Mouse (Mus musculus): ENCODE results near the gene 2310039H08Rik. TPM values are rescaled to one million over a fixed set of nuclear protein-coding genes. Genes with fewer than 3 reads are reported as not detected.

Gene 2310039H08Rik
- polyA plus RNA-seq (2017; shearing (Covaris generic)), result 30.9 TPM

GRCm38 (mm10) chr17:46772404-46773277, at the start of gene 2310039H08Rik:
Gene 2310039H08Rik (plus strand): TSS chr17:46772635.

GRCm38 (mm10) chr17:46728904-46729318, 43.5 kb upstream of the 2310039H08Rik start, which contains the start of gene Gnmt:
Gene Gnmt (minus strand): TSS chr17:46729168.

GRCm38 (mm10) chr17:46751794-46752556, 20.5 kb upstream of the 2310039H08Rik start, which contains the start of gene Cnpy3:
Gene Cnpy3 (minus strand): TSS chr17:46752214.

GRCm38 (mm10) chr17:46763544-46763943, 8.9 kb upstream of the 2310039H08Rik start, which contains the start of gene Ptcra:
Gene Ptcra (minus strand): TSS chr17:46763712.

GRCm38 (mm10) chr17:46782341-46783221, 10.1 kb downstream of the 2310039H08Rik start, which contains the start of gene Rpl7l1:
Gene Rpl7l1 (minus strand): TSS chr17:46782672.

Other genes starting within 250 kb of the 2310039H08Rik start
- gene Cul9, start 226.2 kb upstream of the 2310039H08Rik start, polyA plus RNA-seq (2017; shearing (Covaris generic)), result 9.2 TPM
- 4.5 TPM for gene Srf, start 216.5 kb upstream of the 2310039H08Rik start, polyA plus RNA-seq (2017; shearing (Covaris generic))
- gene Ptk7, start 143.1 kb upstream of the 2310039H08Rik start, polyA plus RNA-seq (2017; shearing (Covaris generic)), result not detected
- 27.1 TPM for gene Klc4, start 126.6 kb upstream of the 2310039H08Rik start, polyA plus RNA-seq (2017; shearing (Covaris generic))
- 62.4 TPM for gene Mrpl2, start 126.4 kb upstream of the 2310039H08Rik start, polyA plus RNA-seq (2017; shearing (Covaris generic))
- gene Cul7, start 122.3 kb upstream of the 2310039H08Rik start, polyA plus RNA-seq (2017; shearing (Covaris generic)), result 12.7 TPM
- gene Rrp36, start 98.3 kb upstream of the 2310039H08Rik start, polyA plus RNA-seq (2017; shearing (Covaris generic)), result 69.6 TPM
- 184 TPM for gene Mea1, start 93.8 kb upstream of the 2310039H08Rik start, polyA plus RNA-seq (2017; shearing (Covaris generic))
- 82.1 TPM for gene Klhdc3, start 91.7 kb upstream of the 2310039H08Rik start, polyA plus RNA-seq (2017; shearing (Covaris generic))
- 57.8 TPM for gene Ppp2r5d, start 67.5 kb upstream of the 2310039H08Rik start, polyA plus RNA-seq (2017; shearing (Covaris generic))
- gene Pex6, start 61.2 kb upstream of the 2310039H08Rik start, polyA plus RNA-seq (2017; shearing (Covaris generic)), result 3.1 TPM
- gene Gnmt, start 43.5 kb upstream of the 2310039H08Rik start, polyA plus RNA-seq (2017; shearing (Covaris generic)), result 0.27 TPM
- 57.0 TPM for gene Cnpy3, start 20.4 kb upstream of the 2310039H08Rik start, polyA plus RNA-seq (2017; shearing (Covaris generic))
- gene Ptcra, start 8.9 kb upstream of the 2310039H08Rik start, polyA plus RNA-seq (2017; shearing (Covaris generic)), result not detected
- 154 TPM for gene Rpl7l1, start 10.0 kb downstream of the 2310039H08Rik start, polyA plus RNA-seq (2017; shearing (Covaris generic))
- 17.6 TPM for gene Bicral, start 85.8 kb downstream of the 2310039H08Rik start, polyA plus RNA-seq (2017; shearing (Covaris generic))
- 18.5 TPM for gene Tbcc, start 118.0 kb downstream of the 2310039H08Rik start, polyA plus RNA-seq (2017; shearing (Covaris generic))
- not detected for gene Prph2, start 137.8 kb downstream of the 2310039H08Rik start, polyA plus RNA-seq (2017; shearing (Covaris generic))
- gene Ubr2, start 237.9 kb downstream of the 2310039H08Rik start, polyA plus RNA-seq (2017; shearing (Covaris generic)), result 22.2 TPM